Mouse (Mus musculus) testis, adult 2 months (tissue): ENCODE data around the gene Thbs1. TPM values are rescaled to one million over a fixed set of nuclear protein-coding genes. Genes with fewer than 3 reads are reported as not detected.

Experiments
- H3K27ac ChIP-seq: fragments of 200-500 bp; 2 replicates; pipeline ENCODE4 v1.5.1; 2012; ENCODE audit warnings: low read depth, low read length; ENCODE audit not compliant: control insufficient read depth, insufficient read depth
- H3K27me3 ChIP-seq: fragments of 200-500 bp; 2 replicates; pipeline ENCODE4 v1.6.1; 2012; ENCODE audit warnings: mild to moderate bottlenecking, low read length, moderate library complexity; ENCODE audit not compliant: control insufficient read depth, insufficient read depth
- H3K36me3 ChIP-seq: fragments of 200-500 bp; 2 replicates; pipeline ENCODE4 v1.6.1; 2012; ENCODE audit warnings: mild to moderate bottlenecking, low read length; ENCODE audit not compliant: control insufficient read depth, insufficient read depth
- H3K4me1 ChIP-seq: fragments of 200-500 bp; 2 replicates; pipeline ENCODE4 v1.6.1; 2012; ENCODE audit warnings: low read length; ENCODE audit not compliant: control insufficient read depth, insufficient read depth
- H3K4me3 ChIP-seq: fragments of 200-500 bp; 2 replicates; pipeline ENCODE4 v1.5.1; 2012; ENCODE audit warnings: low read depth, mild to moderate bottlenecking, low read length, moderate library complexity, mixed read lengths; ENCODE audit not compliant: control insufficient read depth
- CTCF ChIP-seq: fragments of 200-500 bp; IDR thresholded peaks from 2 replicates; pipeline ENCODE4 v1.5.1; 2012; ENCODE audit warnings: low read depth, mild to moderate bottlenecking, inconsistent platforms, low read length, moderate library complexity; ENCODE audit not compliant: control insufficient read depth, insufficient read depth, insufficient replicate concordance
- POLR2A ChIP-seq: fragments of 200-500 bp; IDR thresholded peaks from 2 replicates; pipeline ENCODE4 v1.6.1; 2012; ENCODE audit warnings: low read depth, mild to moderate bottlenecking, inconsistent platforms, low read length, moderate library complexity; ENCODE audit not compliant: control insufficient read depth
- polyA plus RNA-seq: library from polyadenylated mRNA; depleted of rRNA; stranded (reverse); fragments of >200 nt; gene quantifications from 2 replicates; pipeline ENCODE4 v1.2.3, GENCODE M21; 2012

Gene Thbs1
- polyA plus RNA-seq, 1 experiment = 1.1 TPM

GRCm38 (mm10) chr2:118114671-118115070 lies 3.0 kb downstream of the Thbs1 start:
- Histone ChIP-seq H3K4me3 (no peak overlapping the region), H3K27me3 (no peaks in the 10 kb centered on the region), H3K27ac (no peak overlapping the region), H3K4me1 (peaks cover 10% of the 10 kb centered on the region), H3K36me3 (no peaks in the 10 kb centered on the region)
- TF ChIP-seq POLR2A = no peak
- TF ChIP-seq CTCF = no peak

GRCm38 (mm10) chr2:118115647-118116046 lies 4.0 kb downstream of the Thbs1 start:
- Histone ChIP-seq H3K27me3 (no peaks in the 10 kb centered on the region), H3K36me3 (no peaks in the 10 kb centered on the region), H3K27ac (no peak overlapping the region), H3K4me3 (no peak overlapping the region), H3K4me1 (peaks cover 6% of the 10 kb centered on the region)
- no peak for TF ChIP-seq CTCF
- no peak for TF ChIP-seq POLR2A

- Histone ChIP-seq H3K27me3 (no peaks in the 10 kb centered on the region), H3K27ac (no peak overlapping the region), H3K4me1 (peaks cover 6% of the 10 kb centered on the region), H3K4me3 (no peak overlapping the region), H3K36me3 (no peaks in the 10 kb centered on the region)
- TF ChIP-seq CTCF = no peak
- TF ChIP-seq POLR2A = no peak
These were observed 4.5 kb downstream of the Thbs1 start for GRCm38 (mm10) chr2:118116180-118116579.

- no peak for TF ChIP-seq POLR2A
- TF ChIP-seq CTCF = no peak
- Histone ChIP-seq H3K27ac (no peak overlapping the region), H3K4me1 (peaks cover 5% of the 10 kb centered on the region), H3K4me3 (no peak overlapping the region), H3K27me3 (no peaks in the 10 kb centered on the region), H3K36me3 (no peaks in the 10 kb centered on the region)
These were observed 5.1 kb downstream of the Thbs1 start for GRCm38 (mm10) chr2:118116754-118117290.

GRCm38 (mm10) chr2:118117401-118117800 lies 5.7 kb downstream of the Thbs1 start:
- no peak overlapping the region for H3K4me3 ChIP-seq
- H3K36me3 ChIP-seq = no peaks in the 10 kb centered on the region
- TF ChIP-seq CTCF (no peak), POLR2A (no peak)
- peaks cover 4% of the 10 kb centered on the region; the same call in 1 of the 2 replicates for H3K4me1 ChIP-seq
- H3K27ac ChIP-seq = no peak overlapping the region
- no peaks in the 10 kb centered on the region for H3K27me3 ChIP-seq

DNA sequence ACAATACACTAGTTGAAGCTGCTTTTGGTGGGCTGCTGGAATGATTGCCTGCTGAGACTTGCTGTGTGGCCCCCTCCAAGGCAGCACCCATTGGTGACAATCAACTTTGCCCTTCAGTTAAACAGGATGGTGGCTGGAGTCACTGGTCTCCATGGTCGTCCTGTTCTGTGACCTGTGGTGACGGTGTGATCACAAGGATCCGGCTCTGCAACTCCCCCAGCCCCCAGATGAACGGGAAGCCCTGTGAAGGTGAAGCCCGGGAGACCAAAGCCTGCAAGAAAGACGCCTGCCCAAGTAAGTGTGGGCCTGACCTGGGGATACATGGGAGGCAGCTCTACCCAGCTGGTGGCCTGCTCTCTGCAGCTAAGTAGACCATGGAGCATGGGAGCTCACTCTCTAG lies 6.4 kb downstream of the Thbs1 start:
- no peak for TF ChIP-seq CTCF
- no peak for TF ChIP-seq POLR2A
- Histone ChIP-seq H3K27me3 (no peaks in the 10 kb centered on the region), H3K27ac (no peak overlapping the region), H3K36me3 (no peaks in the 10 kb centered on the region), H3K4me1 (peaks cover 1% of the 10 kb centered on the region; the same call in 1 of the 2 replicates), H3K4me3 (no peak overlapping the region)

DNA sequence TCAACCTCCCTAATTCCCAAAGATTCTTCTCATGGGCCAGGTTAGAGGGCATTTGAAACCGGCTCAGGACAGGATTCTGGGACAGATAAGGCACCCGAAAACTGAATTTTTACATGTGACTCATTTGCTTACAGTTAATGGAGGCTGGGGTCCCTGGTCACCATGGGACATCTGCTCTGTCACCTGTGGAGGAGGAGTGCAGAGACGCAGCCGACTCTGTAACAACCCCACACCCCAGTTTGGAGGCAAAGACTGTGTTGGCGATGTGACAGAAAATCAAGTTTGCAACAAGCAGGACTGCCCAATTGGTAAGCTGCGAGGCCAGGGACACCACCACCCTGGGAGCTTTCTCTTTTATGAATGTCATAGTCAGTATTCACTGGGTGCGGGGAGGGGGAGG lies 6.8 kb downstream of the Thbs1 start:
- Histone ChIP-seq H3K4me3 (no peak overlapping the region), H3K4me1 (no peaks in the 10 kb centered on the region), H3K27me3 (no peaks in the 10 kb centered on the region), H3K27ac (no peak overlapping the region), H3K36me3 (no peaks in the 10 kb centered on the region)
- no peak for TF ChIP-seq POLR2A
- TF ChIP-seq CTCF = no peak

DNA sequence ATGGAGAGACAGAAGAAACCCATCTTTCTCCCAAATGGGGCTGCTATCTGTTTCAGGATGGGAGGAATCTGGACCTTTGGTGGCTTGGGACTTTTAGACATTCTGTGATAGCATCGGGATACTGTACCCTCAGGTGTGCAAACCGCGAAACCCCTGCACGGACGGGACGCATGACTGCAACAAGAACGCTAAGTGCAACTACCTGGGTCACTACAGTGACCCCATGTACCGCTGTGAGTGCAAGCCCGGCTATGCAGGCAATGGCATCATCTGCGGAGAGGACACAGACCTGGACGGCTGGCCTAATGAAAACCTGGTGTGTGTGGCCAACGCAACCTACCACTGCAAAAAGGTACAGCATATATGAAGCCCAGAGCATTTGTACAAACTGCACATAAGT lies 8.0 kb downstream of the Thbs1 start:
- no peaks in the 10 kb centered on the region for H3K27me3 ChIP-seq
- no peaks in the 10 kb centered on the region for H3K36me3 ChIP-seq
- H3K27ac ChIP-seq = no peak overlapping the region
- TF ChIP-seq POLR2A = no peak
- no peak for TF ChIP-seq CTCF
- H3K4me1 ChIP-seq = no peaks in the 10 kb centered on the region
- no peak overlapping the region for H3K4me3 ChIP-seq
